Mouse (Mus musculus) CD4-positive helper T cell, adult 2 months (primary cell): ENCODE measurements at regions not wholly inside any gene's neighbourhood (a gene's known extent, or its start where the extent isn't known, plus 50 kb on each side); places are given as distances from the start of the nearest gene placed in this dataset.

ENCODE experiments used
- DNase-seq: peaks from one replicate; pipeline ENCODE4 v3.0.0-alpha.2; 2012; ENCODE audit warnings: low read depth, missing footprints, low spot score

GRCm38 (mm10) chr17:87531411-87532157, 84.8 kb upstream of the Calm2 start:
- no peak for DNase-seq

- DNase-seq: no peak
Observed at GRCm38 (mm10) chr17:87532158-87532545, 85.4 kb upstream of the Calm2 start.

- peak; percentile 13 for DNase-seq
Observed at GRCm38 (mm10) chr17:87532762-87533161, 86.0 kb upstream of the Calm2 start.

GRCm38 (mm10) chr17:87549568-87549967, 86.2 kb upstream of the Epcam start:
- no peak for DNase-seq

GRCm38 (mm10) chr17:87550518-87551164, 85.1 kb upstream of the Epcam start:
- DNase-seq: no peak

GRCm38 (mm10) chr17:87554561-87554960, 81.2 kb upstream of the Epcam start:
- no peak for DNase-seq

- DNase-seq: no peak
Observed at GRCm38 (mm10) chr17:87558419-87558818, 77.4 kb upstream of the Epcam start.

- no peak for DNase-seq
Observed at GRCm38 (mm10) chr17:87559641-87560040, 76.1 kb upstream of the Epcam start.

- DNase-seq: peak; percentile 29
Observed at GRCm38 (mm10) chr17:87560923-87561322, 74.9 kb upstream of the Epcam start.

GRCm38 (mm10) chr17:87563375-87563774, 72.4 kb upstream of the Epcam start:
- no peak for DNase-seq

GRCm38 (mm10) chr17:87565631-87566030, 70.1 kb upstream of the Epcam start:
- DNase-seq: no peak

- no peak for DNase-seq
Observed at GRCm38 (mm10) chr17:87566296-87566695, 69.5 kb upstream of the Epcam start.

GRCm38 (mm10) chr17:87566996-87567395, 68.8 kb upstream of the Epcam start:
- DNase-seq: no peak

- DNase-seq: no peak
Observed at GRCm38 (mm10) chr17:87567475-87567874, 68.3 kb upstream of the Epcam start.

GRCm38 (mm10) chr17:87569981-87570380, 65.8 kb upstream of the Epcam start:
- DNase-seq: no peak

GRCm38 (mm10) chr17:87570676-87571344, 65.0 kb upstream of the Epcam start:
- no peak for DNase-seq

- peak; percentile 82 for DNase-seq
Observed at GRCm38 (mm10) chr17:87571345-87571932, 64.3 kb upstream of the Epcam start.

- DNase-seq: no peak
Observed at GRCm38 (mm10) chr17:87583575-87583974, 52.2 kb upstream of the Epcam start.

- DNase-seq: no peak
Observed at GRCm38 (mm10) chr17:87585355-87585754, 50.4 kb upstream of the Epcam start.
